Mouse (Mus musculus) ovary, adult 18-20 months (tissue): Measurements from ENCODE around the gene Rsad2.
A peak's percentile ranks its signal among the peaks of the same experiment; 100 is the strongest.
"Not testable (repeated sequence)": the region's sequence is repeated elsewhere in the genome, so short reads cannot be mapped to it uniquely, and the experiment has no call there.

Experiments
- DNase-seq: peaks from one replicate; pipeline ENCODE4 v3.0.0; 2022; ENCODE audit warnings: low spot score, mixed read lengths

The Rsad2 gene

GRCm38 (mm10) chr12:26456028-26456698 lies at the start of gene Rsad2:
Gene Rsad2 (minus strand): TSS chr12:26456452.
- DNase-seq: no peak

- DNase-seq: no peak
Measured at GRCm38 (mm10) chr12:26501042-26501441, 44.8 kb upstream of the Rsad2 start.

GRCm38 (mm10) chr12:26489942-26490341 lies 33.7 kb upstream of the Rsad2 start:
- no peak for DNase-seq

GRCm38 (mm10) chr12:26488617-26489274 lies 32.5 kb upstream of the Rsad2 start:
- DNase-seq: no peak

GRCm38 (mm10) chr12:26487874-26488616 lies 31.8 kb upstream of the Rsad2 start:
- no peak for DNase-seq

- DNase-seq: not testable (repeated sequence)
Measured at GRCm38 (mm10) chr12:26485738-26486580, 29.7 kb upstream of the Rsad2 start.

GRCm38 (mm10) chr12:26478196-26479004 lies 22.1 kb upstream of the Rsad2 start:
- no peak for DNase-seq

- no peak for DNase-seq
Measured at GRCm38 (mm10) chr12:26477198-26477597, 20.9 kb upstream of the Rsad2 start.

GRCm38 (mm10) chr12:26473746-26474145 lies 17.5 kb upstream of the Rsad2 start:
- no peak for DNase-seq

- no peak for DNase-seq
Measured at GRCm38 (mm10) chr12:26472770-26473481, 16.7 kb upstream of the Rsad2 start.

GRCm38 (mm10) chr12:26471376-26471775 lies 15.1 kb upstream of the Rsad2 start:
- no peak for DNase-seq

GRCm38 (mm10) chr12:26470042-26470409 lies 13.8 kb upstream of the Rsad2 start:
- DNase-seq: no peak

- peak; percentile 64 for DNase-seq
Measured at GRCm38 (mm10) chr12:26469098-26470041, 13.1 kb upstream of the Rsad2 start, which contains the start of gene Cmpk2. Gene Cmpk2 (plus strand): TSS chr12:26469204.

- no peak for DNase-seq
Measured at GRCm38 (mm10) chr12:26465600-26465999, 9.3 kb upstream of the Rsad2 start.

GRCm38 (mm10) chr12:26460091-26460490 lies 3.8 kb upstream of the Rsad2 start:
- DNase-seq: no peak

GRCm38 (mm10) chr12:26454682-26455081 lies 1.6 kb downstream of the Rsad2 start:
- DNase-seq: no peak

GRCm38 (mm10) chr12:26452951-26453350 lies 3.3 kb downstream of the Rsad2 start:
- no peak for DNase-seq

GRCm38 (mm10) chr12:26451150-26451549 lies 5.1 kb downstream of the Rsad2 start:
- DNase-seq: no peak

GRCm38 (mm10) chr12:26449483-26449882 lies 6.8 kb downstream of the Rsad2 start:
- DNase-seq: no peak
